Mouse (Mus musculus): ENCODE measurements around the gene Fam196a. TPM values are rescaled to one million over a fixed set of nuclear protein-coding genes. Genes with fewer than 3 reads are reported as not detected.
A peak's percentile ranks its signal among the peaks of the same experiment; 100 is the strongest.

Fam196a gene
- polyA plus RNA-seq, 1 experiment from 2014 or later = 1.5 TPM

DNA sequence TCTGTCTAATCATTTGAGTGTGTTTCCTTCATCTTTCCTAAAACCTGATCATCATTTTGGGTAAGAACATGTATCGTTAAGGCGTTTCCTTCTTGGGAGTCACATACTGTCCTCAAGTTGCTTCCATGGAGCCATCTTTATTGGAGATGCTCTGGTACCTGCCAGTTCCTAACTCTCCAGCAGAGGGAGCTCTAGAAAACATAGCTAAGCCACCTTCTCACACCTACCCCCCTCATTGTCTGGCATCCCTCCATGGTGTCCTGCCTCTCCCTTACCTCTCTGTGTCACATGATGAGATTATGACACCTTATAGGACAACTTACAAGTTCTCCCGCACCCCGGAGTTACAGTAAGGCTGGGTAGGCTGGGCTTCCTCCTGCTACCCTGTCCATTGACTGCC lies 45.3 kb downstream of the Fam196a start:
- no peak for DNase-seq (ENCODE audit: low spot score)
- no peaks in the 10 kb centered on the region for H3K9me3 ChIP-seq (replicated peaks)
- 94% methylated on average over 4 of the region's 4 CpGs for WGBS
- no peak overlapping the region for H3K4me3 ChIP-seq
- H3K4me1 ChIP-seq = no peaks in the 10 kb centered on the region
- H3K27me3 ChIP-seq (ENCODE audit: low read depth, poor library complexity, severe bottlenecking) = no peaks in the 10 kb centered on the region
- no peaks in the 10 kb centered on the region for H3K36me3 ChIP-seq
- H3K27ac ChIP-seq (replicated peaks) = no peak overlapping the region

DNA sequence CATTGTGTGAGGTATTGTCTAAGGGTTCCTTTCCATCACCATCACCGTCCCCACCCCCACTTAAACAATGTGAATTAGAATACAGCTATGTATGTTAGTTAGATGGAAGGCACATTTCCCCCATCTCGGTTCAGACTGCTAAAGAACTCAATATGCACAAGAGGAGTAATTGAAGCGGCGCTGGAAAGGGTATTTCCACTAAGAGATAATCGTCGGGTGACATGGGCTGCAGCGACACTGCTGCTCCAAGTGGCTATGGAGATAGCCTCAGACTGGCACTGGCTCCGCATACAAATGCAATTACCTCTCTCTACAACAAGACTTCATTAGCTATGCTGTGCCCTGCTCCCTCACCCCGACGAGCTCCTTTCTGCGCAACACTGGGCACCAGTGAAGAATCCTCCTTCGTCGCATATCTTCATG lies 45.8 kb downstream of the Fam196a start:
- H3K36me3 ChIP-seq = no peaks in the 10 kb centered on the region
- no peak overlapping the region for H3K27ac ChIP-seq (replicated peaks)
- no peak overlapping the region for H3K4me3 ChIP-seq
- no peak for DNase-seq (ENCODE audit: low spot score)
- H3K4me1 ChIP-seq = no peaks in the 10 kb centered on the region
- H3K27me3 ChIP-seq (ENCODE audit: low read depth, poor library complexity, severe bottlenecking) = no peaks in the 10 kb centered on the region
- H3K9me3 ChIP-seq (replicated peaks) = no peaks in the 10 kb centered on the region
- WGBS = 91% methylated on average over 13 of the region's 13 CpGs

- DNase-seq (ENCODE audit: low spot score) = no peak
- Histone ChIP-seq H3K36me3 (no peaks in the 10 kb centered on the region), H3K4me3 (no peak overlapping the region), H3K4me1 (peaks cover 21% of the 10 kb centered on the region), H3K9me3 (replicated peaks) (no peaks in the 10 kb centered on the region), H3K27me3 (ENCODE audit: low read depth, poor library complexity, severe bottlenecking) (no peaks in the 10 kb centered on the region), H3K27ac (replicated peaks) (no peak overlapping the region)
- WGBS = 89% methylated on average over 6 of the region's 6 CpGs
Measured at GRCm38 (mm10) chr7:134883516-134883915, 54.7 kb downstream of the Fam196a start.

DNA sequence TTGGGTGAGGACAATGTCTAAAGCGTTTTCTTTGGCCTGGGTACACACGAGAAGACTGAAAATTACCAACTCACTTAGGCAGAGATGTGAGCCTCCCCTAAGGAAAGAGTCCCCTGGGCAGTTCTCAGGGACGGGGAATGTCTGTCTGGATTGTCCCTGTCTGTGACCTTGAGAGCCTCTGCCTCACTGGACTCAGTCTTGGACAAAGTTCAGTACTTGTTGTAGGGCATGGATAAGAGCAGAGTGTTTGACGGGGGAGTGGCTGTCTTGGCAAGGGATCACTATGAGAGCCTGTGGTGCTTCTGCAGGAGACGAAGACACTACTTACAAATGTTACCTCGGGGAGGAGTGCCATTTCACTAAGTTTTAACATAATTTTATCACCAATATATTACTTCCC lies 57.8 kb downstream of the Fam196a start:
- WGBS = 73% methylated on average over 6 of the region's 6 CpGs
- Histone ChIP-seq H3K4me3 (no peak overlapping the region), H3K36me3 (no peaks in the 10 kb centered on the region), H3K27ac (replicated peaks) (0 out of 2 replicates have a peak overlapping the region, but pooled peaks have one; percentile 4), H3K9me3 (replicated peaks) (no peaks in the 10 kb centered on the region), H3K4me1 (peaks cover 25% of the 10 kb centered on the region), H3K27me3 (ENCODE audit: low read depth, poor library complexity, severe bottlenecking) (no peaks in the 10 kb centered on the region)
- no peak for DNase-seq (ENCODE audit: low spot score)

GRCm38 (mm10) chr7:134878985-134879384 lies 59.2 kb downstream of the Fam196a start:
- Histone ChIP-seq H3K36me3 (no peaks in the 10 kb centered on the region), H3K4me3 (no peak overlapping the region), H3K27me3 (ENCODE audit: low read depth, poor library complexity, severe bottlenecking) (no peaks in the 10 kb centered on the region), H3K9me3 (replicated peaks) (no peaks in the 10 kb centered on the region), H3K27ac (replicated peaks) (0 out of 2 replicates have a peak overlapping the region, but pooled peaks have one; percentile 33), H3K4me1 (peaks cover 30% of the 10 kb centered on the region)
- 38% methylated on average over 6 of the region's 6 CpGs for WGBS
- peak; percentile 22 for DNase-seq (ENCODE audit: low spot score)

DNA sequence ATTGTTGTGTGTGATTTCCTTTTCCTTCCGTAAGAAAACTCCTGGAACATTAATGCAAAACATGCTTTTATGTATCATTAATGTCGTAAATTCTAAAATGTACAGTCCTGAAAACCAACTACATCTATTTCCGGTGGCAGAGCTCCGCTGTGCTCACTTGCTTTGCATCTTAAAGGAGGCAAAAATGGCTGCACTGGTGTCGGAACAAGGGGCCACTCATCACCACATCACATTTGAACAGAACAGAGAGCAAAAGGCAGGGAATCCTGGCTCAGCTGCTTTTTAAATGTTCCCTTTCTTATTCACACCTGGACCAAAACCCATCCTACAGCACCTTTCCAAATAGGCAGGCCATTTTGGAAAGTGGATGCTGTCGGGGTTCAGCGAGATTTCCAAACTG lies 65.2 kb downstream of the Fam196a start:
- DNase-seq (ENCODE audit: low spot score) = no peak
- H3K36me3 ChIP-seq = no peaks in the 10 kb centered on the region
- no peaks in the 10 kb centered on the region for H3K27me3 ChIP-seq (ENCODE audit: low read depth, poor library complexity, severe bottlenecking)
- WGBS = 91% methylated on average over 7 of the region's 7 CpGs
- H3K27ac ChIP-seq (replicated peaks) = no peak overlapping the region
- no peaks in the 10 kb centered on the region for H3K9me3 ChIP-seq (replicated peaks)
- H3K4me1 ChIP-seq = peaks cover 6% of the 10 kb centered on the region
- no peak overlapping the region for H3K4me3 ChIP-seq

GRCm38 (mm10) chr7:134872511-134872910 lies 65.7 kb downstream of the Fam196a start:
- H3K4me3 ChIP-seq = no peak overlapping the region
- WGBS = 84% methylated on average over 3 of the region's 3 CpGs
- H3K36me3 ChIP-seq = no peaks in the 10 kb centered on the region

GRCm38 (mm10) chr7:134864175-134864574 lies 74.1 kb downstream of the Fam196a start:
- peak; percentile 39 for DNase-seq (ENCODE audit: low spot score)
- H3K9me3 ChIP-seq (replicated peaks) = no peaks in the 10 kb centered on the region
- H3K27ac ChIP-seq (replicated peaks) = no peak overlapping the region
- no peaks in the 10 kb centered on the region for H3K27me3 ChIP-seq (ENCODE audit: low read depth, poor library complexity, severe bottlenecking)
- WGBS = 84% methylated on average over 2 of the region's 2 CpGs
- H3K36me3 ChIP-seq = no peaks in the 10 kb centered on the region
- no peaks in the 10 kb centered on the region; the same call in 1 of the 2 replicates for H3K4me1 ChIP-seq
- no peak overlapping the region for H3K4me3 ChIP-seq

More at GRCm38 (mm10) chr7:134872511-134872910, 65.7 kb downstream of the Fam196a start:
- H3K27me3 ChIP-seq (ENCODE audit: low read depth, poor library complexity, severe bottlenecking) = no peaks in the 10 kb centered on the region
- H3K9me3 ChIP-seq (replicated peaks) = no peaks in the 10 kb centered on the region
- no peak for DNase-seq (ENCODE audit: low spot score)
- no peak overlapping the region for H3K27ac ChIP-seq (replicated peaks)
- peaks cover 6% of the 10 kb centered on the region for H3K4me1 ChIP-seq

DNA sequence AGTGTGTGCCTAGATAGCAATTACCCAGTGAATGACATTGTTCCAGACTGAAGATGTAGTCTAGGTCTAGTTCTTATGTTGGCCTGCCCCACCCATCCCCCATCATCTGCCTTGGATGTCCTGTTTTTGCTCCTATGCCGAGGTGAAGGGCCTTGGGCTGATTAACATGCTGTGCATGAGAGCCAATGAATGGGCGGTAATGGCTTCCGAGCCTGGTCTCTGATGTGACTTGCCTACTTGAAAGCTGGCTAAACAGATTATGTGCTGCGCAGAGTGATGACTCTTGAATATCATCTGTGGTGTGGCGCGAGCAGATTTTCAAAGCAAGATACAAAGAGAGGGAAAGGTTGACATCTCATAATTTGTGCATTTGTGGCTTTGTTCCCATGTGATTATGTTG lies 76.2 kb downstream of the Fam196a start:
- Histone ChIP-seq H3K27me3 (ENCODE audit: low read depth, poor library complexity, severe bottlenecking) (no peaks in the 10 kb centered on the region), H3K27ac (replicated peaks) (no peak overlapping the region), H3K4me1 (no peaks in the 10 kb centered on the region; the same call in 1 of the 2 replicates), H3K9me3 (replicated peaks) (no peaks in the 10 kb centered on the region), H3K36me3 (no peaks in the 10 kb centered on the region), H3K4me3 (no peak overlapping the region)
- 88% methylated on average over 6 of the region's 6 CpGs for WGBS
- DNase-seq (ENCODE audit: low spot score) = no peak

DNA sequence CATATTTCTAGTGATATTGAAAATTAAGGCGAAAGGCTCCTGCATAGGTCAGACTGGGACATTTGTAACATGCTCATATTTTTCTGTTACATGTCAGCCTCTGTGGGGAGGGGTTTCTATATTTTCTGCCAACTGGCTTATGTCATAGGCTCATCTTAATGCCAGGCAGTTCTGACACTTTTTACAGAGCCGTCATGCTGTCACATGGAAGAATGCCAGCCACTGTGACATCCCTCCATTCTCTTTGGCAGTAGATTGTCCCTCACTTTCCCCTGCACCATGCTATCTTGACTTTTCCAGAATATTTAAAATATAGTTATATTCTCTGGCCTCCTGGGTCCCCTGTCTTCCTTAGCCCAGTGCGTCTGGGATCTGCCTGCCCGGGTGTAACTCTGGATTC lies 95.5 kb downstream of the Fam196a start:
- no peaks in the 10 kb centered on the region for H3K9me3 ChIP-seq (replicated peaks)
- H3K4me3 ChIP-seq = no peak overlapping the region
- DNase-seq (ENCODE audit: low spot score) = no peak
- 93% methylated on average over 4 of the region's 4 CpGs for WGBS
- H3K27me3 ChIP-seq (ENCODE audit: low read depth, poor library complexity, severe bottlenecking) = no peaks in the 10 kb centered on the region
- H3K36me3 ChIP-seq = no peaks in the 10 kb centered on the region
- no peak overlapping the region for H3K27ac ChIP-seq (replicated peaks)
- H3K4me1 ChIP-seq = peaks cover 6% of the 10 kb centered on the region; the same call in 1 of the 2 replicates

DNA sequence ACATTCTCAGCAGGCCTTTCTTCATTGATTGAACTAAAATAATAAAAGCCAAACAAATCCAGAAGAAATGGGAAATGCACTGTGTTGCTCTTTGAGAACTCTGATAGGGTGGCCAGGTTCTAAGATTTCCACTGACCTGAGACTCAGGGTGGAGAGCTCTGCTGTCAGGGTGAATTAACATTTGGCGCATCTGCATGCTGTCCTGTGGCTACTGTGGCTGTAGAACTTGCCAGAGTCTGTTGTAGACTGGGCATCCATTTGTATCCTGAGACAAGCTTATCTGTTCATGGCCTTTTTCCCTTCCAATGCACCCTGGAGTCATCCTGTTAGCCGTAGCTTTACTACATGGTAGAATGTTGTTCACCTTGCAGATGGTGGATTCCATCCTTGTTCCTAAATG lies 98.2 kb downstream of the Fam196a start:
- peaks cover 6% of the 10 kb centered on the region; the same call in 1 of the 2 replicates for H3K4me1 ChIP-seq
- DNase-seq (ENCODE audit: low spot score) = no peak
- no peak overlapping the region for H3K27ac ChIP-seq (replicated peaks)
- H3K4me3 ChIP-seq = no peak overlapping the region
- no peaks in the 10 kb centered on the region for H3K9me3 ChIP-seq (replicated peaks)
- no peaks in the 10 kb centered on the region for H3K36me3 ChIP-seq
- 97% methylated on average over 2 of the region's 2 CpGs for WGBS
- no peaks in the 10 kb centered on the region for H3K27me3 ChIP-seq (ENCODE audit: low read depth, poor library complexity, severe bottlenecking)

Measured in midbrain, embryonic 10.5 days (tissue).